Mouse (Mus musculus) urinary bladder, adult 2 months (tissue): ENCODE results near the gene Anp32b. TPM values are rescaled to one million over a fixed set of nuclear protein-coding genes. Genes with fewer than 3 reads are reported as not detected.
A peak's percentile ranks its signal among the peaks of the same experiment; 100 is the strongest.

Source experiments
- DNase-seq: peaks from one replicate; pipeline ENCODE4 v3.0.0; 2022; ENCODE audit warnings: low spot score
- polyA plus RNA-seq: library from polyadenylated mRNA; depleted of rRNA; stranded (reverse); fragments of >200 nt; gene quantifications from 2 replicates; pipeline ENCODE4 v1.2.3, GENCODE M21; 2012

Gene Anp32b
- polyA plus RNA-seq, 1 experiment: 26.7 TPM

DNA sequence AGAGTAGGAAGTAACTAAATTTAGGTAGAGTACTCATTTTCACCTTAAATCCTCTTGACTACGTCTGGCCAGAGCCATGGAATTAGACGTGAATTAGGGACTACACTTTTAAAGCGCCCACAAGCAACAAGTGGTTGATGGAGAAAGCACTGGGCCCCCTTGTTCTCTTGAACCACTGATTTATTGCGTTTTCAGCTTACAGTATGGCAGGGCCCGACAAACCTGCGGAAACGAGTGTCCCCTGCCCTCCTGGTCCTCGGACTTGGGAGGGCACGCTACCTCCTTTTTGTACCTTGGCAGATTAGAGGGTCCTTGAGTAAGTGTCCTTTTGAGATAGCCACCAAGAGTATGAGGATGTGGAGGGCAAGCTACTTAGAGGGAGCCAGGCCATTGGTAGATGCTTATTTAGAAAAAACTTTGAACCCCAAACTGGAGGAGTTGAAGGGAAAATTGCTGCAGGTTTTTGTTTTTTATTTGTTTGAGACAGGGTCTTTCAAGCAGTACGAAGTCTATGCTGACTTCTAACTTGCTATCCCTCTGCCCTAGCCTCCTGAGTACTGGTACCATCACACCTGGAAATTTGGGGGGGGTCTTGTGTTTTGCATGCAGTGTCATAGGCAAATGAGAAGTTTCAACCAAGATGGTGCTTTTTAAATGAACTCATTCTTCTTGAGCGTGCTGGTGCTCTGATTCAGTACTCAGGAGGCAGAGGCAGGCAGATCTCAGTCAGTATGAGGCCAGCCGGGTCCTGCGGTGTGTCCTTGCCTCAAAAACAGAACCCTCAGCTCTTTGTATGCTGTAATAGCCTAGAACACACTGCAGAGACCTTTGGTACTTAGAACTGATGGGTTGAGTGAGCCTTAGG lies 2.4 kb downstream of the Anp32b start:
- DNase-seq: no peak

DNA sequence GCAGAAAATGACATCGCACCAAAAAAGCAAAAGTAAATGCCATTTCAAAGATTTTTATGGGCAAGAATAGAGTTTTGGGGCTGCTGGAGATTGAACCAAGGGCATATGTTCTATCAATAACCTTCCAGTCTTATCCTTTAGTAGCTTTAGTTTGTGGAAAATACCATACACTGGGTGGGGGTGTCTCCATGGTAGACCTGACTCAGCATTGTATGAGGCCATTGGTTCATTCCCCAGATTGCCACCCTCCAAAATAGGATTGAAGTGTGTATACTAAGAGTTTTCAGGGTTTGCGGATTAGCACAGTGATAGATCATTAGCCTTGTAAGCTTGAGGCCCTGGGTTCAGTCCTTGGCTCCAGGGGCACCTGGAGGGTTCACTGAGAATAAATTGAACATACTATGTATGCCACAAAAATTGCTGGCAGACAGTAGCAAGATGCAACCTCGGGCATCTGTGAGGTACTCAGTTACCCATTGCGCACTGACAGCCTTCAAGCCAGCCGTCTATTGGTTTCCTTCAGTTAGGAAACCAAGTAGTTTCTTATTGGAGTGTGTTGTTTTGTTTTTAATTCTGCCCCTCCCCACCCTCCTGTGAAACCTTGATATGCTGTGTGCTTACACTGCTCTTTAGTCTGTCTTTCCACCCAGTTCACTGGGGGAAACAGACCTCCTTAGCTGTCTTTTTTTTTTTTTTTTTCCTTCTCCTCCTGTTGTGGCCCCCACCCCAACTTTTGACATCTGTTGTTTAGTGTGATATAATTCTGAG lies 3.6 kb downstream of the Anp32b start:
- DNase-seq: no peak

DNA sequence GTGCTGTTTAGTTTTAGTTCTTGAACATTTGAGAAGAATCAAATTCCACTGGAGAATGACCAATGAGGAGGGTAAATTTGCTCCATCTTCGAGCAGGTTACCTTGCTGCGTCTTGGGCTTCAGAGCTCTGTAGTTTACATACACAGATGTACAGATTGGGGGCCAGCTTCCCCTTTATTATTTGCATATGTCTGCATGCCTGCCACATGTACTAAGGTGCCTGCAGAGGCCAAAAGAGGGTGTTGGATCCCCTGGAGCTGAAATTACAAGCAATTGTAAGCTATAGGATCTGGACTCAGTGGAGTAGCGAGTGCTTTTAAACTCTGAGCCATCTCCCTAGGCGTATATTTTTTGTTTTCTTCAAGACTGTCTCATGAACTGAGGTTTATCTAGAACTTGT lies 6.1 kb downstream of the Anp32b start:
- no peak for DNase-seq

GRCm38 (mm10) chr4:46457186-46457585 lies 6.5 kb downstream of the Anp32b start:
- DNase-seq: no peak

DNA sequence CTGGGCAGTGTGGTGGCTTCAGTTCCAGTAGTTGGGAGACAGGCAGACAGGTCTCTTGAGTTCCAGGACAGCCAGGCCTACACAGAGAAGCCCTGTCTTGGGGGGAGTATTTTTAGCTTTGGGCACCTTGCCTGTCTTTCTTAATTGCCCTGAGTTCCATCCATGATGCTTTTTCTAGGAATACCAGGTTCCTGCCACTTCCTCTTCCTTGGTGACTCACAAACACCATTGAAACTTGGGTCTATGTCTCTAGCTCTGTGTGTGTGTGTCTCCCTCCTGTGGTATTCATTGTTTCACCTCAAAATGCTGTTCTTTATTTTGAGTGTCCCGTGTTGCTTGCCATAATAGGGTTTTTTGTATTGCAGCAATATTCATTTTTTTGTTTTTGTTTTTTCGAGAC lies 7.7 kb downstream of the Anp32b start:
- DNase-seq: no peak

GRCm38 (mm10) chr4:46463130-46463830 lies 12.6 kb downstream of the Anp32b start:
- DNase-seq: no peak

GRCm38 (mm10) chr4:46465740-46466139 lies 15.0 kb downstream of the Anp32b start:
- no peak for DNase-seq

DNA sequence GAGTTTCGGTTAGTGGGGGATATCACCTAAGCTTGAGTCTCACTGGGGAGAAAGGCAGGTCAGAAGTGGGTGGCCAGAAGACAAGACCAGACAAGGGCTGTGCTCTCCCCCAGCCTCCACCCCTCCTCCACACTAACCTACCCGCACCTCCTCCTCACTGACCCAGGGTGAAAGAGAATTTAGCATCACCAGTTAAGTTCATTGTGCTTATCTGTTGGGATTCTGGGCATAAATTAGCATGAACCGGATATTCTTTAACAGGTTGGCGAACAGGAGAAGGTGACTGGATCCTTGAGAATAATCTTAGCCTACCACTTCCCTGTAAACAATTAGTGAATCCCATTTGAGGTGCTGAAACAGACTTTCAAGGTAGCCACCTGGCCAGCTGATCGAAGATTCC lies 24.4 kb downstream of the Anp32b start:
- no peak for DNase-seq

GRCm38 (mm10) chr4:46479081-46479480 lies 28.4 kb downstream of the Anp32b start:
- DNase-seq: no peak

DNA sequence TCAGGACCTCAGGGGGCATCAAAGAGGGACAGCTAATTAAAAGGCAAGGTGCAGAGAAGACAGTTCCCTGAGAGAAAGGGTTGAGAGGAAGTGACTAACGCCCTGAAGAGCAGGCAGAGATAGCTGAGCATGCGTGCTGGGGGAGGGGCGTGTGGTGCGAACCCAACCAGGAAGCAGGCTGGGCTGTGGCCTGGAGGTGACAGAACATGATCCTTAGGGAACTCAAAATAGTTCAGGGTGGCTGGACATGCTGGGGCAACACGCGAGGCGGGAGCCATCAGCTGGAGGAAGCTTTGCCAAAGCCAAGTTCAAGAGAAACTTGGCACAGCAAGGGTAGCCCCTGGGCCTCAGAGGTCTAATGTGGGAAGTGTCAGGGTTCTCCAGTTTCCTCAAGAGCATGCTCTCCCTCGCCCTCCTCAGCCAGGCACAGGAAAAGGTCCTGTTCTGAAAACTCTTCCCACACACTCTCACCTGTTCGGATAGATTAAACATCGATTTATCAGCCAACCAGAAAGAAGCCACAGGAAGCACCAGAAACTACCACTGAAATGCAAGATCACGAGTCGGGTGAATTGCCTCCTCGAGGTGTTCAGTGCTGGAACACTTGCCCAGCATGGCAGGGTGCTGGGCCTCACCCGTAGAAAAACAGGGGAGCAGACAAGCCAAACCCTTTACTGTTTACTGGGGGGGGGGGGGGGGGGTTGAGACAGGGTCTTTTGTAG lies 35.2 kb downstream of the Anp32b start:
- peak; percentile 44 for DNase-seq

GRCm38 (mm10) chr4:46487348-46487747 lies 36.6 kb downstream of the Anp32b start:
- no peak for DNase-seq

- peak; percentile 96 for DNase-seq
These were observed 38.6 kb downstream of the Anp32b start, which contains the start of gene Nans for GRCm38 (mm10) chr4:46489028-46489925. Gene Nans, plus strand, starts transcription at chr4:46489248.

GRCm38 (mm10) chr4:46493071-46493470 lies 42.4 kb downstream of the Anp32b start:
- no peak for DNase-seq

DNA sequence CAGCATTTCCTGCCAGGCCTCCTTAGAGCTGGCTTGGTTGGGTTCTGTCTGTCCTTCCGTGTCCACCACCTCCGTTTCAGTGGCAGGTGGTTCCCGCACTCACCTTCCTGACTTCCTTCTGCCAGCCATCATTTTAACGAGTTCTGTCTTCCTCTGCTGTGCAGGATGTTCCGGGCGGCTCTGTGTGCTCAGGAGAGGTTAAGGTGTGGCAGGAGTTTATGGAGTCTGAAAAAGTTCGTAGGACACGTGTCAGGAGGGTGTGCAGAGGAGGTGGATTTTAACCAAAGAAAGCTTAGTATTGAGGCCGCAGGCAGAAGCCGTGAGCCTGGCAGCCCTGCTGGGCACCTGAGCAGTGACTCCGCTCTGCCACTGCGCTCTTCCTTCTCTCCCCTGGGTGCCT lies 44.8 kb downstream of the Anp32b start:
- DNase-seq: no peak

DNA sequence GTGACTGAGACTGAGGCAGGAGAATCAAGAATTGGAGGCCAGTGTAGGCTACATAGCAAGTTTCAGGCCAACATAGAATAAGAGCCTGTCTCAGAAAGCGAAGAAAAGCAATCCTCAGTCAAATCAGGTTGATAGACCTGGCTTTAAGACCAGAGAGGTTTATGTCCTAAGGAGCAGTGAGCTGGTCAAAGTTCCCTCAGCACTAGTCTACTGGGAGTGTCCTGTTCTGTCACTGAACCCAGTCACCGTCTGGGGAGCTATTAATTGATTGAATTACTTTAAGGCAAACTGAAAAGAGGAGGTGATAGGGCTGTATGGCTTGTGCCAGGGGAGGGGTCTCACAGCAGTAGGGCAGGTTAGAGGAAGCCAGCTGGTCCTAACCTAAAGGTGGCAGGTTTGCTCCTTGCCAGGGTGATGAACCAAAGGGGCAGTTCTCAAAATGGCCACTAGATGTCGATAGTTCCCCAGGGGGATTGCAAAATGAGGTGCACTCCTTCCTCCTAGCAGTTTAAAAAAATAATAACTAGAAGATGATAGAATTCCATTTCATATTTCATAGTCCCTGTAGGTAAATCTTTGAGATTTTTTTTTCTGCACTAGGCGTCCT lies 46.7 kb downstream of the Anp32b start:
- DNase-seq: no peak

- DNase-seq: no peak
These were observed 47.8 kb downstream of the Anp32b start for GRCm38 (mm10) chr4:46498511-46498910.

DNA sequence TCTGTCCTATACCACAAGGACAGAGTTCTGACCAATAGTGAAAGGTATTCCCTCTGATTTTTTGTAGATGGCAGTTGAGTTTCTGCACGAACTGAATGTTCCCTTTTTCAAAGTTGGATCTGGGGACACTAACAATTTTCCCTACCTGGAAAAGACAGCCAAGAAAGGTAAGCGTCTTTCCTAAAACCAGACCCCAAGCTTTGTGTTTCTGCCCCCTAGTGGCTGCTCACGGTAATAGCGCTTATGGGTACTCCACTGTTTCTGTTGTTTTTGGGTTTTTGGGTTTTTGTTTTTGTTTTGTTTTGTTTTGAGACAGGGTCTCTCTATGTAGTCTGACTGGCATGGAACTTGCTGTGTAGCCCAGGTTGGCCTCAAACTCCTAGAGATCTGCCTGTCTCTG lies 48.3 kb downstream of the Anp32b start:
- no peak for DNase-seq

DNA sequence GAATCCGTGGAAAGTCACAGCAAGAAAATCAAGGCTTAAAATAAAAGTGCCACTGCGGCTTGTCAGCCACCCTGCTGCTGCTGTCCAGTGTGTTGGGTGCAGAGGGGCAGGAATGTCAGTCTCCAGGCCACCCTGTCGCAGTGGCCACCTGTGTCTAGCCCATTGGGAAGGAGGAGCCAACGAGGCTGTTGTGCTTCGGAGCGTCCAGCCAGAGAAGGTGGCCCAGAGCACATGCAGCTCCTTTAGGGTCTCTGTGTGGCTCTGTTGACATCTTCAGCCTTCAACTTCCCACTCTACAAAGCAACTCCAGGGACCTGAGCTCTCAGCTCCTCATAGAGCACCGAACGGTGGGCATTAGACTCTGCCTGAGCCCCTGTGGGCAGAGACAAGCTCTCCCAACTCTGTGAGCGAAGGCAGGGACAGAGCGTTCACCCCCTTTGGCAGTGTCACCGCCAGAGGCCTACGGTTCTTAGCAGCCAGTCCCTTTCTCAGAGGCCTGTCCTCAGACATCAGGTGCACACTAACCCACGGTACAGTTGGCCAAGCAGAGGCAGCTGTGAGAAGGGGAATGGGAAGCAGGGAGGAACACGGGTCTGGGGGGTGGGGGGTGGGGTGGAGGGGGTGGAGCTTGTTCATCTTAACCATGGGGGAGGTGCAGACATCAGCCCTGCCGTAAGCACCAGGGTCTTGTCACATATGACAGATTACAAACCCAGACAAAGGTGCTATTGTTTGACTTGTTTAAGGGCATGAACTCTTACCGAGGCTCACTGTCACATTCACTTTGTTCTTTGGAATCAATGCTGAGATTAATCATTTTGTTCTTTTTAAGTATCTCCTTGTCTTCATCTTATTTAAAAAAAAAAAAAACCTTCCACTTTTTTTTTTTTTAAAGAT lies 52.2 kb downstream of the Anp32b start:
- no peak for DNase-seq

DNA sequence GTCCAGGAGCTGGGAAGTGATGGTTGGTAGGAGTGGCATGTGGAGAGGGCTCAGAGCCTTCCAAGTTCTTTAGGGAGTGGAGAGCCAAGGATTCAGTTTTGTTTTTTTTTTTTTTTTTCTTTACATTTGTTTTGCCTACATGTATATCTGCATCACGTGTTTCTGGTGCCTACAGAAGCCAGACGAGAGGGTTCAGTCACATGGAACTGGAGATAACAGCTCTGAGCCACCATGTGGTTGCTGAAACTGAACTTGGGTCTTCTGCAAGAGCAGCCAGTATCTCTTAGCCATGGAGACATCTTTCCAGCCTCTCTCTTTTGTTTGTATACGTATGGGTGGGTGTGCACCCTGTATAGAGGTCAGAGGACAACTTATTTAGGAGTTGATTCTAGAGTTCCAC lies 53.2 kb downstream of the Anp32b start:
- no peak for DNase-seq
